Mouse (Mus musculus): ENCODE data around the gene Mettl16. TPM values are rescaled to one million over a fixed set of nuclear protein-coding genes. Genes with fewer than 3 reads are reported as not detected.
A peak's percentile ranks its signal among the peaks of the same experiment; 100 is the strongest.

Gene Mettl16
- total and polyA plus RNA-seq, 2 experiments from 2014 or later = 16.6 to 28.7 TPM

DNA sequence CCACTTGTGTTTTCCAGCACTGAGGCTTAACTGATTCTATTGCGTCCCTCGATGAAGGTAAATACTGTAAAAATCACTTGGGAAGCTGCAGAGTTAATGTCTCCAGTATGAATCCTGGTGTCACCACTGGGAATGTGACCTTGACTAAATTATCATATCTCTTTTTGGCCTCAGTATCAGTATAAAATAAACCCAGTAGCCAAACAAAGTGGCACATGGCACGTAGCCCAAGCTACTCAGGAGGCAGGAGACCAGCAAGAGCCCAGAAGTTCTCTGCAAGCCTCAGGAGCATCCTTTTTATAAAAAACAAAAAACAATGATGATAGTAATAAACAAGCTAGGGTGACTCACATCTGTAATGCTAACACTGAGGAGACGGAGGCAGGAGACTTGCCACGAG, 45.4 kb upstream of the Mettl16 start:
- H3K9me3 ChIP-seq (ENCODE audit: low read length) = no peaks in the 10 kb centered on the region
- no peak for TF ChIP-seq CTCF (IDR thresholded peaks at IDR 0.05)
- peaks cover 2% of the 10 kb centered on the region; the same call in 1 of the 2 replicates for H3K4me1 ChIP-seq (ENCODE audit: insufficient read depth, low read length)
- H3K27me3 ChIP-seq (ENCODE audit: insufficient read depth, low read length) = no peaks in the 10 kb centered on the region
- peak overlapping the region; percentile 99; the same call in 1 of the 2 replicates for H3K27ac ChIP-seq (ENCODE audit: low read depth, low read length)
- no peaks in the 10 kb centered on the region for H3K36me3 ChIP-seq (ENCODE audit: insufficient read depth, low read length)
- peak overlapping the region; percentile 68 for H3K4me2 ChIP-seq (ENCODE audit: low read depth, low read length, poor library complexity, severe bottlenecking)
- peak overlapping the region; percentile 99; the same call in 1 of the 2 replicates for H3K4me3 ChIP-seq (ENCODE audit: low read depth, low read length)
- DNase-seq (ENCODE audit: low spot score) (no peak), ATAC-seq (ENCODE audit: low FRiP score) (no peak)
- 52% methylated on average over 5 of the region's 5 CpGs for WGBS
- peak overlapping the region; percentile 99 for H3K9ac ChIP-seq (replicated peaks; ENCODE audit: low read length, poor library complexity, severe bottlenecking)

DNA sequence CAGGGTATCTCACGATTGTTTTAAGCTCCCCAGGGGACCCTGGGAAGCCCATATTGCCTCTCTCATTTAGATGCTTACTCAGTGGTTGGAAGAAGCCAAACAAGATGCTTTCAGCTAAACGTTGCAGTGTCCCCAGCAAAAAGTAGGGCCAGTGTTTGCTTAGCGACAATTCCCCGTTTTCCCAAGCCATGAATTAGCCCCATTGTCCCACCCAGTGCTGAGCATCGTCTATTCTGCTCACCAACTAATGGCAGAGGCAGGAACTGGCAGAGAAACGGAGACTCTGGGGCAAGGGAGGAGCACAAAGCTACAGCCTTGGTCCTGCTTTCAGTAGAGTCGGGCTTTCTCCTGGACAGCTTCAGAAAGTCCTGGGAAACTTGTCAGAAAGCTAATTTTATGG, 35.7 kb upstream of the Mettl16 start:
- TF ChIP-seq CTCF (IDR thresholded peaks at IDR 0.05) = peak; percentile 17; the same call in 1 of the 2 replicates
- H3K27me3 ChIP-seq (ENCODE audit: insufficient read depth, low read length) = no peaks in the 10 kb centered on the region
- peak; percentile 58 for DNase-seq (ENCODE audit: low spot score)
- H3K9ac ChIP-seq (replicated peaks; ENCODE audit: low read length, poor library complexity, severe bottlenecking) = no peak overlapping the region
- no peaks in the 10 kb centered on the region for H3K4me1 ChIP-seq (ENCODE audit: insufficient read depth, low read length)
- H3K27ac ChIP-seq (ENCODE audit: low read depth, low read length) = peak overlapping the region; percentile 4; the same call in 1 of the 2 replicates
- no peak overlapping the region for H3K4me2 ChIP-seq (ENCODE audit: low read depth, low read length, poor library complexity, severe bottlenecking)
- no peaks in the 10 kb centered on the region for H3K9me3 ChIP-seq (ENCODE audit: low read length)
- H3K36me3 ChIP-seq (ENCODE audit: insufficient read depth, low read length) = no peaks in the 10 kb centered on the region
- ATAC-seq (ENCODE audit: low FRiP score) = no peak
- no peak overlapping the region for H3K4me3 ChIP-seq (ENCODE audit: low read depth, low read length)
- 17% methylated on average over 7 of the region's 7 CpGs for WGBS

DNA sequence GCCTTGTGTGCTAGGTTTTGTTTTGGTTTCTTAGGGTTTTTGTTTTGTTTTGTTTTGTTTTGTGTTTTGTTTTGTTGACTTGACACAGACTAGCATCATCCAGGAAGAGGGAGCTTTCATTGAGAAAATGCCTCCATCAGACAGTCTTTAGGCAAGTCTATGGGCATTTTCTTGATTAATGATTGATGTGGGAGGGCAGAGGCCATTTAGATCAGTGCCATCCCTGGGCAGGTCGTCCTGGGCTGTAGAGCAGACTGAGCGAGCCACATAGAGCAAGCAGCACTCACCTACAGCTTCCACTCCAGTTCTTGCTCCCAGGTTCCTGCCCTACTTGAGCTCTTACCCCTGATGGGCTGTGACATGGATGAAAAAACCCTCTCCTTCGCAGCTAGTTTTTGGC, 32.8 kb upstream of the Mettl16 start:
- H3K4me2 ChIP-seq (ENCODE audit: low read depth, low read length, poor library complexity, severe bottlenecking) = no peak overlapping the region
- WGBS = 69% methylated on average over 3 of the region's 3 CpGs
- no peak overlapping the region for H3K4me3 ChIP-seq (ENCODE audit: low read depth, low read length)
- H3K9ac ChIP-seq (replicated peaks; ENCODE audit: low read length, poor library complexity, severe bottlenecking) = no peak overlapping the region
- H3K36me3 ChIP-seq (ENCODE audit: insufficient read depth, low read length) = no peaks in the 10 kb centered on the region
- no peak for DNase-seq (ENCODE audit: low spot score)
- no peak overlapping the region for H3K27ac ChIP-seq (ENCODE audit: low read depth, low read length)
- H3K27me3 ChIP-seq (ENCODE audit: insufficient read depth, low read length) = no peaks in the 10 kb centered on the region
- no peak for ATAC-seq (ENCODE audit: low FRiP score)
- no peaks in the 10 kb centered on the region for H3K9me3 ChIP-seq (ENCODE audit: low read length)
- TF ChIP-seq CTCF (IDR thresholded peaks at IDR 0.05) = no peak
- H3K4me1 ChIP-seq (ENCODE audit: insufficient read depth, low read length) = no peaks in the 10 kb centered on the region

DNA sequence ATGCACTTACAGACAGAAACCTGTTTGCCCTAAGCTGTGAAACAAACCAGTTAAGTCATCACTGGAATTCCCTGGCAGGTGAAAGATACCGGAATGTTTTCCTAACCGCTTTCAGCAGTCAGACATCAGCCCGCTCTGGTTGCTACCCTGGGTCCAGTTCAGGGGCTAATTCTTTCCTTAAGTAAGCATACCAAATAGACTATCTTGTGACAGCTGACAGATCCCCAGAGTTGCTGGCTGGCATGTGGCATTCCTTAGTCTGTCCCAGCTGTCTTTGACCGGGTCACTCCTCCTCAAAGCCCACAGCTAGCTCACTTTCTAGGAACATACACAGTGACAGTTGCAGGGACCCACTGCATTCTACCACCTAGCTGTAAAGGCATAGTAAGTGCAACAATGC, 22.6 kb upstream of the Mettl16 start:
- ATAC-seq (ENCODE audit: low FRiP score) (no peak), DNase-seq (ENCODE audit: low spot score) (no peak)
- Histone ChIP-seq H3K9ac (replicated peaks; ENCODE audit: low read length, poor library complexity, severe bottlenecking) (no peak overlapping the region), H3K9me3 (ENCODE audit: low read length) (no peaks in the 10 kb centered on the region), H3K4me3 (ENCODE audit: low read depth, low read length) (no peak overlapping the region), H3K4me1 (ENCODE audit: insufficient read depth, low read length) (no peaks in the 10 kb centered on the region), H3K4me2 (ENCODE audit: low read depth, low read length, poor library complexity, severe bottlenecking) (no peak overlapping the region), H3K36me3 (ENCODE audit: insufficient read depth, low read length) (no peaks in the 10 kb centered on the region), H3K27me3 (ENCODE audit: insufficient read depth, low read length) (no peaks in the 10 kb centered on the region), H3K27ac (ENCODE audit: low read depth, low read length) (no peak overlapping the region)
- WGBS = 61% methylated on average over 4 of the region's 4 CpGs
- TF ChIP-seq CTCF (IDR thresholded peaks at IDR 0.05) = no peak

DNA sequence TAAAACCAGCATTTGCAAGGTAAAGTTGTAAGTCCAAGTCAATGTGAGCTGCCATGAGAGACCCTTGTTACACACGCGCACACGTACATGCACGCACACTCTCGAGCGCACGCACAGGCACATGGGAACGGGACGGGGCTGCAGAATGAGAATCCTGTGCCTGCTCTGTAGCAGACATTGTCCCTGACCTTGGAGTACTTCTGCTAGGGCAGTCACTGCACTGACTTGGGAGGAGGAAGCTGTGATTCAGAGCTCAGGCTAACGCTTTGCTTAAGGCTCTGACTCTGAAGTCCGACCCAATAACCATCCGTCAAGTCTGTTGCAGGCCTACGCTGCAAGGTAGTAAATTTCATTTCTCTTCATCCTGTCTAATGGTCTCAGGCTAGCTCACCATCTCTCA, 21.4 kb upstream of the Mettl16 start:
- no peak for TF ChIP-seq CTCF (IDR thresholded peaks at IDR 0.05)
- Histone ChIP-seq H3K4me2 (ENCODE audit: low read depth, low read length, poor library complexity, severe bottlenecking) (no peak overlapping the region), H3K4me1 (ENCODE audit: insufficient read depth, low read length) (no peaks in the 10 kb centered on the region), H3K4me3 (ENCODE audit: low read depth, low read length) (no peak overlapping the region), H3K27me3 (ENCODE audit: insufficient read depth, low read length) (no peaks in the 10 kb centered on the region), H3K9ac (replicated peaks; ENCODE audit: low read length, poor library complexity, severe bottlenecking) (no peak overlapping the region), H3K9me3 (ENCODE audit: low read length) (no peaks in the 10 kb centered on the region), H3K27ac (ENCODE audit: low read depth, low read length) (no peak overlapping the region), H3K36me3 (ENCODE audit: insufficient read depth, low read length) (no peaks in the 10 kb centered on the region)
- WGBS = 93% methylated on average over 13 of the region's 13 CpGs
- ATAC-seq (ENCODE audit: low FRiP score) (no peak), DNase-seq (ENCODE audit: low spot score) (no peak)

DNA sequence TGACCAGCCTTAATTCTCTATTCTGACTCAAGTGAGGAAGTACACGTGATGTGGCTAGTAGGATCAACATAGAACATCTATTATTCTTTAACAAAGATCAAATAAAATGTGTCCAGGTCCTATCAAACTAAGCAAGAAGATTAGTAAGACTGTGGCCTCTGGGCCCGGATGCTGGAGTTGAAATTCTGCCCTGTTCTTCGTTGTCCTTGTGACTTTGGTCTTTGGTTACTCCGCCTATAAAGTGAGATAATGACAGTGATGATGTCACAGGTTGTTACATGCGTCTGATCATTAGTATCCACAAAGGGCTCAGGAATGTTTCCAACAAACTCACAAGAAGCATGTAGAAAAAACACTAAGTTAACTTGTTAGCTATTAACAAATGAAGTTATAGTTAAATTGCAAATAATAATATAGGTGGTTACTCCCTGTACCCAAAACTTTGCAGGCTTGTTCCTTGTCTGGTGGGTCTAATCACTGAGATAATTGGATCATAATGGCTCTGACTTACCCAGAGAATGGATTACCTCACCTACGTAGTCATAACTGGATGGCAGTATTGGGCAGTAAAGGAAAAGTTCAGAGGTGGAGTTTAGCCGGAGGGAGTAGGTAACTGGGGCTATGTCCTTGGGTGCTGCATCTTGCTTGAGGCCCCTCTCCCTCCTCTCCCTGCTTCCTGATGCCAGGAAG, 19.8 kb upstream of the Mettl16 start:
- WGBS = 87% methylated on average over 7 of the region's 7 CpGs

More for the DNA sequence above, 19.8 kb upstream of the Mettl16 start:
- ATAC-seq (ENCODE audit: low FRiP score) = no peak
- H3K9me3 ChIP-seq (ENCODE audit: low read length) = no peaks in the 10 kb centered on the region
- H3K4me1 ChIP-seq (ENCODE audit: insufficient read depth, low read length) = no peaks in the 10 kb centered on the region
- no peak overlapping the region for H3K4me3 ChIP-seq (ENCODE audit: low read depth, low read length)
- DNase-seq (ENCODE audit: low spot score) = no peak
- no peak for TF ChIP-seq CTCF (IDR thresholded peaks at IDR 0.05)
- H3K27me3 ChIP-seq (ENCODE audit: insufficient read depth, low read length) = no peaks in the 10 kb centered on the region
- H3K9ac ChIP-seq (replicated peaks; ENCODE audit: low read length, poor library complexity, severe bottlenecking) = no peak overlapping the region
- no peak overlapping the region; the same call in 1 of the 2 replicates for H3K27ac ChIP-seq (ENCODE audit: low read depth, low read length)
- no peaks in the 10 kb centered on the region for H3K36me3 ChIP-seq (ENCODE audit: insufficient read depth, low read length)
- no peak overlapping the region for H3K4me2 ChIP-seq (ENCODE audit: low read depth, low read length, poor library complexity, severe bottlenecking)
